Mouse (Mus musculus): ENCODE measurements around the gene Maats1. TPM values are rescaled to one million over a fixed set of nuclear protein-coding genes. Genes with fewer than 3 reads are reported as not detected.

The Maats1 gene
- polyA plus RNA-seq (2012; rRNA removed; ENCODE audit: low replicate concordance), result 0.05 TPM in 1 of 2 replicates, not detected in the other

DNA sequence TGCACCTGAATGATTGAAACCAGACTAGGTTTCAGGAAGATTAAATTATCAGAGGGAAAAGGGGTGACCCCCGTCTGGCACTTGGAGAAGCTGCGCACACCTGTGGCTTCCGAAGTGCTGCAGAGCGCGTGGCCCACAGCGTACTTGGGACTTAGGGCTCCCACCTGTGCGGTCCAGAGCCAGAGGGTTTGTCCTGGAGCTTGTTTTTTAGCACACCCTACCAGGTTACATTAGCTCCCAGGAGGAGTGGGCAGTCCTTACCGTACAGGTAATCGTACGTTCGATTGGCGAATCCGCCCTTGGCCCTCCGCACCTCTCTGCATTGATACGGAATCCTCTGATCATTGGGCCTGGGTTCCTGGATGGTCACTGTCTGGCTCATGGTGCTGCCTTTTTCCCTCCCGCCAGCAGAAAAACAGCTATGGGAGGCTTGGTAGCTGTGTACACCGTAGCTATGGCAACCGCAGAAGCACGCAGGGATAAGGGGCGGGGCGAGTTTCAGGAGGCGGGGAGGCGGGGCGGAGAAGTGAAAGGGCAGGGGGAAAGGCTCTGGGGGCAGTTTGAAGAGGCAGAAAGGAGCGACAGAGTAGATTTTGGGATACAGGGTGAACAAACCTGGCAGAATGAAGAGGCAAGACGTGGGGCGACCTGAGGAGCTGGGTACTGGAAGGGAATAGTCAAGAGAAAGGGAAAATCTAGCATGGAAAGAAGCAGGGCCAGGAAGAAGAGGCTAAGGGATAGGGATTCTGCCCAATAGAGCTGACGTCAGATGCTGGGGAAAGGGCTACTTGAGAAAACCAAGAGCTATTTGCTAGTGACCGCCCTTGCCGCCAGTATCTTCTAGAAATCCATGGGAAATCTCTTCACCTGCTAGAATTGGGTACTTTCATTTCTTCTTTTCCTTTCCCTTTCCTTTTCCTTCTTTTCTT, at the start of gene Maats1:
Maats1 (minus strand) TSS at position 748 of the 929 bp plus-strand sequence.

DNA sequence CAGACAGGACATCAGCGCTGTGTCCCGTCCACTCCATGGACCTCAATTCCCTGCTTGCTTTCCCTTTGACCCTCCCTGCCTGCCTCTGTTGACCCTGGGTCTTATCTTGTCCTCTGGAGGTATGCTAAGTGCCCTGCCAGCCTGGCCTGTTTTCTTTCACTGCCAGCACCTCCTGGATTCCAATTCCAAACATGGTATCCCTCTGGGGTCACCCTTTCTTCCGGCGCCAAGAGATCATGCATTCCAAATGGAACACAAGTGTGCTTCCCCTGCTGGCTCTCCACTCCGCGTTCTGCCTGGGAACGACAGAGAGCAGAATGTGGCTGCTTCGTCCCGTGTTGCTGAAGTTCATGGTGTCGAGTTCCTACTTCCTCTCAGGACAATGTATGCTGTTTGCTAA, 20.0 kb upstream of the Maats1 start, which contains the start of gene Popdc2:
Popdc2 (plus strand) TSS at position 277 of the 400 bp plus-strand sequence.

DNA sequence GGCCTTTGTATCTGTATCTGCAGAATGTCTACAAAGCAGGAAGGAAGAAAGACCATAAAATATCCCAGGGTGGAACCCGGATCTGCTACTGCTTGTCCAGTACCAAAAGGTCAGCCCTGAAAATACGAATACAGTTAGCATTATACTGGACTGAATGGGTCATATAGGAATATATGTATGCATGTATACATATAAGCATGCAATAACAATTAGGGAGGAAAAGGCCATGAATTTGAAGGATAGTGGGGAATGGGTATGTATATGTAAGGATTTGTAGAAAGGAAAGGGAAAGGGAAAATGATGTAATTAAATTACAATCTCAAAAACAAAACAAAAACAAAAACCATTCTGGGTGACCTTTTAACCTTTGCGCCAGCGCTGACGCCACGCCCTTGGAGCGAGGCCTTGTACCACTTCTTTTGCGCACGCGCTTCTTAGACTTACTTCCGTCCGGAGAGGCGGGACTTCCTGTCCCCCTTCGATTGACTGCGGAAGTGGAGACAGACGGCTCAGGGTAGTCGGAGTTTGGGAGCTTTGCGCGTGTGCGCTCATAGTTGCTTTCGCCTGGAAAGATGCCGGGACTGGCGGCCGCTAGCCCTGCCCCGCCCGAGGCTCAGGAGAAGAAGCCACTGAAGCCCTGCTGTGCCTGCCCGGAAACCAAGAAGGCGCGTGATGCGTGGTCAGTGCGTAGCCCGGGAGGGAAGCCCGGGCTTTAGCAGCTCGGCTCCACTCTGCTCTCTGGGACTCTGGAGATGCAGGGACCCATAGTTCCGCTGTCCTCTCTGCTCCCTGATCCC, 4.8 kb upstream of the Maats1 start, which contains the start of the genes Cox17 and Gm21987:
Cox17 (plus strand) TSS at position 463 of the 797 bp plus-strand sequence.
Gm21987 (plus strand) TSS at position 512 of the 797 bp plus-strand sequence.

DNA sequence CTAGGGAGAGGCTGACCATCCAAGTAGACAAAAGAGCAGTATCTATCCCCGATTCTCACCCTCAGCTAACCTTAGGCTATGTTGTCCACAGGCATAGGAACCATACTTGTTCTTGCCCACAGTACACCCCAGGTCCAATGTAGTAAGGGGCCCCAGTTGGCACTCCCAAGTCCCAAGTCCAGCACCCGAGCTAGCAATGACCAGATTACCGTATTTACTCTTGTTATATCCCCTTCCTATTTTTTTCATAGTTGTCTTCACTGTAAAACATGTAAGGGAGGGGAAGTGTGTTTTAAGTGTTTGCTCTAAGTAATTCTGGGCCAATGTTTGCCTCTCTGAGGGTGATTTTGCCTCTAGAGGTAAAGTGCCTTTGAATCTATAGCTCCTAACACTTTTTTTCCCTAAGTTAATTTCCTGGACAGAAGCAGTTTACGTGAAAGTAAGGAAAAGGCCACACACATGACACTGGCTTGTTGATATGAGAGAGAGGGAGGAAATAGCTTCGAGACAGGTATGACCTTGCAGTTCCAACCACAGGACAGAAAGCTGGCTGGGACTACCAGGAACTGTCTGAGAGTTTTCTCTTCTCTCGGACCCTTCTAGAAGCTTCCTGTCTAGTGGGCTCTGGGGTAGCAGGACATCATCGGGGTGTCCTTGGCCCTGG, 47.1 kb downstream of the Maats1 start, which contains the start of gene Nr1i2:
Nr1i2 (minus strand) TSS at position 140 of the 664 bp plus-strand sequence.

Other genes starting within 250 kb of the Maats1 start
- gene Nr1i2, start 47.3 kb downstream of the Maats1 start, polyA plus RNA-seq (2012; rRNA removed; ENCODE audit: low replicate concordance), result 44.7 and 99.0 TPM in 2 replicates
- gene Cox17, start 4.8 kb upstream of the Maats1 start, polyA plus RNA-seq (2012; rRNA removed; ENCODE audit: low replicate concordance), result 34.9 and 40.5 TPM in 2 replicates
- gene Gm21987, start 4.9 kb upstream of the Maats1 start, polyA plus RNA-seq (2012; rRNA removed; ENCODE audit: low replicate concordance), result 4.2 TPM in 1 of 2 replicates, not detected in the other
- gene Popdc2, start 20.1 kb upstream of the Maats1 start, polyA plus RNA-seq (2012; rRNA removed; ENCODE audit: low replicate concordance), result 8.8 and 14.1 TPM in 2 replicates
- 0.78 and 0.81 TPM in 2 replicates for gene Pla1a, start 91.0 kb upstream of the Maats1 start, polyA plus RNA-seq (2012; rRNA removed; ENCODE audit: low replicate concordance)
- 25.0 and 43.1 TPM in 2 replicates for gene Adprh, start 110.6 kb upstream of the Maats1 start, polyA plus RNA-seq (2012; rRNA removed; ENCODE audit: low replicate concordance)
- gene Cd80, start 113.4 kb upstream of the Maats1 start, polyA plus RNA-seq (2012; rRNA removed; ENCODE audit: low replicate concordance), result 0.04 and 0.19 TPM in 2 replicates
- 25.8 and 39.0 TPM in 2 replicates for gene Timmdc1, start 180.5 kb upstream of the Maats1 start, polyA plus RNA-seq (2012; rRNA removed; ENCODE audit: low replicate concordance)
- gene Poglut1, start 208.1 kb upstream of the Maats1 start, polyA plus RNA-seq (2012; rRNA removed; ENCODE audit: low replicate concordance), result 3.4 and 4.8 TPM in 2 replicates
- gene Tmem39a, start 216.6 kb upstream of the Maats1 start, polyA plus RNA-seq (2012; rRNA removed; ENCODE audit: low replicate concordance), result 21.6 and 26.9 TPM in 2 replicates

All from duodenum, adult 2 months (tissue).